Mouse (Mus musculus): Measurements from ENCODE around the gene Ltbp4.

The Ltbp4 gene

DNA sequence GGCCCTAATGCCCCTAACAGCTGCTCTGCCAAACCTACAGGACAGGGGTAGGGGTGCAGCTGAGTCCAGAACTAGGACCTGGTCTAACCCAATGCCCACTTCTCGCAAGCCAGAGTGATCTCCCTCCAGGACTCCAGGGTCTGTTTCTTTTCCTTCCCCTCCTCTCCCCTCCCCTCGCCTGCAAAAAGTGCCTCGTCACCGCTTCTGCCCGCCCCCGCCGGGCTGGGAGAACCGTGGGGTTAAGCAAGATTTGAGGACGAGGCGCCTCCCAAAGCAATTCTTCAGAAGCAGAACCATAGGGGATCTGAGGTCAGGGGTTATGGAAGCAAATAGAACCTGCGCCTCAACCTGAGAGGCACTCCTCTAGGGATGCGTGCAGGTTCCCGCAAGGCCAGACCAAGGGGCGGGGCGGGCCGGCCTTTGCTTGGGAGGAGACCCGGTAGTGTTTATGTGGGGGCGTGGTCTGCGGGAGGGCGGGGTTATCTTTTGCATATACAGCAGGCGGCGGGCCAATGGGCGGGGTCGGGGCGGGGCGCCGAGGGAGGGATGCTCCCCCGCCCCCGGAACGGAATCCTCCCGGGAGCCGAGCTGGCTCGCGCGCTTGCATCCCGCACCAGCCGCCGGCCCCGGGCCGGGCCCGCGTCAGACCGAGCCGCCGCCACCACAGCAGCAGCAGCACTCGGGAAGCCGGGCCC lies 79.1 kb downstream of the Ltbp4 start, which contains the start of gene Numbl:
Gene Numbl, plus strand, starts transcription at position 229 of the 695 bp plus-strand sequence.
- DNase-seq (ENCODE audit: low spot score), result peak; percentile 90

DNA sequence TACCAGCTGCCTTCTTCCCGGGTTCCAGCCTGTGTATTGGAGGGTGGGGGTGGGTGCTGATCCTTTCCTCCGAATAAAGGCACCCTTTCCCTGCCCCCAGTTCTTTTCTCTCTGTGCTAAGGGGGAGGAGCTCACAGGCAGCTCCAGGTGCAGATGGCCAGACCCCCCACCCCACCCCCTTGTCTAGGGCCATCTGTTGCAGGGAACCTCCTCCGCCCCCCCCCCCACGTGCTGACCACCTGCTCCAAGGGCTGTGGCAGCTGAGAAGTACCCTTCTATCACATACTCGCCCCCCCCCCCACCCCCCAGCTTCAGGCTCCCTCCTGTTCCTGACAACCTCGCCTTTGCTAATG lies 79.7 kb downstream of the Ltbp4 start:
- DNase-seq (ENCODE audit: low spot score), result no peak

DNA sequence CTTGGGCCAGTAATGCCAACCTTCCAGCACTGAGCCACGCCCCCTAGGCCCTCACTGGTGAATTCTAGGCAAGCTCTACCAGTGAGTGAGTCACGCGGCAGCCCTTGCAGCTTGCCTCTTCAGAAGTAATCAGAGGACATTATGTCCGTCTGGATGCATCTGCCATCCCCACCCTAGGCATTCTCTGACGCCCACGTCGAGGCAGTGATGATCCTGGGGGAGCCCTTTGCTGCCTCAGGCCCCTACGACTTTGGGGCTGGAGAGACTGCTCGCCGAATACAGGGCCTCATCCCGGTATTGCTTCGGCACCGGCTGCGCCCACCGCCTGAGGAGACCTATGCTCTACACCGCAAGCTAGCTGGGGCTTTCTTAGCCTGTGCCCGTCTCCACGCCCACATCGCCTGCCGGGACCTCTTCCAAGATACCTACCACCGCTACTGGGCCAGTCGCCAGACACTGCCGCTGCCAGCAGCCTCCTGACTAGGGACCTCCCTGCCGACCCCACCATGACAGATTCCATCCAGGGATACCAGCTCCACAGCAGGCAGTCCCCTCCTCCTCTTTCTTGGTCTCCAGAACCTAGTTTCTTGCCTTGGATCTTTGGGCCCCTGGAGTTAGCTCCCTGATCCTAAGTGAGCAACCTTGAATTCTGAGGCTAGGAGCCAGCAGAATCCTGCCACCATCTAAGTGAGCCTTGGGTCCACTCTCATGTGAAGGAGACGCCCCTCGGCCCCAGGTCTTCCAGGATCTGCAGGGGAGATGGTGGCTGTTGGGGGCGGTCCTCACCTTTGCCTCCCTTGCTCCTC lies 80.2 kb downstream of the Ltbp4 start:
- DNase-seq (ENCODE audit: low spot score), result peak; percentile 40

DNA sequence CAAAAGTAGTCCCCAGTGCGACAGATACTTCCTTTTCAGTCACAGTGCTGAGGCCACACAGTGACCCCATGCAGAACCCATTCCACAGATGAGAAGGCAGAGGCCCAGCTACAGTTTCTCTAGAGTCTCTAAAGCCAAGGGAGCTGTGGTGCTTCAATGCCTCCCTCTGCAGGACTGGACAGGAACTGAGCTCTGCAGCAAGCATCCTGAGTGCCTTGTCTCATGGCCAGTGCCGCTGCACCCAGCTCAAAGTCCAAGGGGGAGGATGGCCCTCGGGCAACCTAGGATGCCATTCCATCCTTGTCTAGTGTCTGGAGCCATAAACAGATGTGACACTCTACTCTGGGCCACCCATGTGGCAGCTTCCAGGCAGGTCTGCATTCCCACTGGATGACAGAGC lies 81.8 kb downstream of the Ltbp4 start:
- DNase-seq (ENCODE audit: low spot score), result no peak

All from urinary bladder, postnatal 25 days (tissue).